Mouse (Mus musculus) forebrain, embryonic 13.5 days (tissue): ENCODE results near the gene Slc26a8. TPM values are rescaled to one million over a fixed set of nuclear protein-coding genes. Genes with fewer than 3 reads are reported as not detected.

Experiments used
- ATAC-seq: fragments of 200-750 bp; cut with Nextera tagmentation; 2 replicates; pipeline ENCODE4 v1.8.0; 2017
- H3K27ac ChIP-seq: fragments of 300-500 bp; sonication (generic); 2 replicates; pipeline ENCODE4 v1.5.1; 2015; ENCODE audit warnings: inconsistent platforms, mild to moderate bottlenecking, moderate library complexity
- H3K27me3 ChIP-seq: fragments of 300-500 bp; sonication (generic); 2 replicates; pipeline ENCODE4 v1.6.1; 2015; ENCODE audit warnings: mild to moderate bottlenecking, inconsistent platforms
- H3K36me3 ChIP-seq: fragments of 300-500 bp; sonication (generic); 2 replicates; pipeline ENCODE4 v1.6.1; 2015; ENCODE audit warnings: mild to moderate bottlenecking, inconsistent platforms; ENCODE audit not compliant: poor library complexity, severe bottlenecking
- H3K4me1 ChIP-seq: fragments of 300-500 bp; sonication (generic); 2 replicates; pipeline ENCODE4 v1.6.1; 2015; ENCODE audit warnings: inconsistent platforms
- H3K4me2 ChIP-seq: fragments of 300-500 bp; sonication (generic); 2 replicates; pipeline ENCODE4 v1.6.1; 2015; ENCODE audit warnings: inconsistent platforms, mild to moderate bottlenecking, moderate library complexity
- H3K4me3 ChIP-seq: fragments of 300-500 bp; sonication (generic); 2 replicates; pipeline ENCODE4 v1.5.1; 2015; ENCODE audit warnings: mild to moderate bottlenecking, inconsistent platforms
- H3K9ac ChIP-seq: fragments of 300-500 bp; sonication (generic); 2 replicates; pipeline ENCODE4 v1.6.1; 2015; ENCODE audit warnings: mild to moderate bottlenecking, inconsistent platforms
- H3K9me3 ChIP-seq: fragments of 300-500 bp; sonication (generic); replicated peaks from 2 replicates; pipeline ENCODE4 v1.6.1; 2016; ENCODE audit warnings: inconsistent platforms
- WGBS: fragments of 180-500 bp; shearing (Covaris S2); methylation state at CpG from one replicate; pipeline ENCODE4 v1.1.7; 2015; 5-methylcytosine and 5-hydroxymethylcytosine counted together
- polyA plus RNA-seq: library from polyadenylated mRNA; unstranded; fragments of >200 nt; fragmentation: Nextera tagmentation; extraction: Ambion mirVana; gene quantifications from 2 replicates; pipeline ENCODE4 v1.2.1, GENCODE M21; 2015

The Slc26a8 gene
- polyA plus RNA-seq, 1 experiment from 2014 or later: 0.99 TPM

DNA sequence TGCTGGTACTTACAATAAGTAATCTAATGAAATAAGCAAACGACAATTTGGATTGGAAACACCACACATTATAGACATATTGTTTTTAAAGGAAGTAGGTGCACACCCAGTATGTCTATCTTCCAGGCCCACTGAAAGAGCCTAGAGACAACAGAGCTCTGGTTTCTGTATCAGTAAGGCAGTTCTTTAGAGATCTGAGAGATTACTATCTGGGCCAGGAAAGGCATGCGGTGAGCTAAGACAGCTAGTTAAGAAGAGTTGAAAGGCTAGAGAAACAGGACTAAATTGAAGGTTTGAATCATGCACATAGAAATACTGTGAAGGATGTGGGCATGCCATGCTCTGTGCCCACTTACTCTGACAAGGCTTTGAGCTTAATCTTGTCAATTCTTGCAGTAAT, 77.4 kb downstream of the Slc26a8 start:
- Histone ChIP-seq H3K27me3 (no peaks in the 10 kb centered on the region), H3K9ac (no peak overlapping the region), H3K4me2 (no peak overlapping the region), H3K4me3 (no peak overlapping the region), H3K9me3 (no peaks in the 10 kb centered on the region), H3K4me1 (peaks cover 3% of the 10 kb centered on the region; the same call in 1 of the 2 replicates), H3K36me3 (peaks cover 39% of the 10 kb centered on the region), H3K27ac (no peak overlapping the region)
- no peak for ATAC-seq
- WGBS: 87% methylated on average over 2 of the region's 2 CpGs

DNA sequence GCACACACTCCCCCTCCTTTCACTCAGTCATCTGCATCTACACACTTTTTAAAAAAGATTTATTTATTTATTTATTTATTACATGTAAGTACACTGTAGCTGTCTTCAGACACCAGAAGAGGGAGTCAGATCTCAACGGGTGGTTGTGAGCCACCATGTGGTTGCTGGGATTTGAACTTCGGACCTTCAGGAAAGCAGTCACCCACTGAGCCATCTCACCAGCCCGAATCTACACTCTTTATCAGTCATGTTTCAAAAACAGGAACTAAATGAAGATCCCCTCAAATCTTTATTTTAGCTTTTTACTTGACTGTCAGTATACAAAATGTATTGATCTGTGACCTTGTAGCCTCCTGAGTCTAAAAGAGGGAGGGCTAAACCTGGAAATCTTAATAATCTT, 80.5 kb downstream of the Slc26a8 start:
- Histone ChIP-seq H3K4me3 (no peak overlapping the region), H3K9me3 (no peaks in the 10 kb centered on the region), H3K9ac (no peak overlapping the region), H3K27ac (no peak overlapping the region), H3K4me1 (no peaks in the 10 kb centered on the region), H3K27me3 (no peaks in the 10 kb centered on the region), H3K36me3 (peaks cover 53% of the 10 kb centered on the region), H3K4me2 (no peak overlapping the region)
- ATAC-seq: no peak
- WGBS: 89% methylated on average over 3 of the region's 3 CpGs

DNA sequence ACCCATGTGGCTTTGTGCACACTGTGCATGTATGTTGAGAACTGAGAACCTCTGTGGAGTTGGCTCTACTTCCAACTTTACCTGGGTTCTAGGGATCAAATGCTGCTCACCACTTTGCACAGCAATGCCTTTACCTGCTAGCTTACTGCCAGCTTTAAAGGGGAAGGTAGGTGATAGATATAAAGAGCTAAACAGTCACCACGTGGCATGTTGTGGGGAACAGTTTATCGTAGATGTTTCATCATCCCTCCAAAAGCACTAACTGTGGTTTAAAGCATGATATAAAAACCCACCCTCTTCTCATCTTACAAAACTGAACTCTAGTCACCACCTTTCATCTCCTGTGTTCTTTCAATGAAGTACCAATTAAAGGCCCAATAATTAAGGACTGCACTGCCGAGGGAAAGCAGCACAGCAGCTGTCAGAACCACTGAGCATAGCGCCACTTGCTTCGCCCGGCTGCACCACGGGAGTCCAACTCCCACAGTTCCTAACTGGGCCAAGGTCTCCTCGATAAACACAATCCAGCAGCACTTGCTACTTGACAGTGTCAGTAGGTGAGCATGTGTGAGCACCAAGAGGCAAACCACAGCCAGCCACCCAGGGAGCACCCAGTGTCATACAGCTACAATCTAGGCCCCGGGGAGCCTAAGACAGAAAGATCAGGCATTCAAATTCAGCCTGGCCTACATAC, 88.3 kb downstream of the Slc26a8 start:
- Histone ChIP-seq H3K9me3 (no peaks in the 10 kb centered on the region), H3K9ac (no peak overlapping the region), H3K27me3 (no peaks in the 10 kb centered on the region), H3K4me2 (no peak overlapping the region), H3K4me3 (no peak overlapping the region), H3K27ac (no peak overlapping the region), H3K36me3 (peaks cover 94% of the 10 kb centered on the region), H3K4me1 (no peaks in the 10 kb centered on the region)
- WGBS: 71% methylated on average over 9 of the region's 9 CpGs
- ATAC-seq: no peak

DNA sequence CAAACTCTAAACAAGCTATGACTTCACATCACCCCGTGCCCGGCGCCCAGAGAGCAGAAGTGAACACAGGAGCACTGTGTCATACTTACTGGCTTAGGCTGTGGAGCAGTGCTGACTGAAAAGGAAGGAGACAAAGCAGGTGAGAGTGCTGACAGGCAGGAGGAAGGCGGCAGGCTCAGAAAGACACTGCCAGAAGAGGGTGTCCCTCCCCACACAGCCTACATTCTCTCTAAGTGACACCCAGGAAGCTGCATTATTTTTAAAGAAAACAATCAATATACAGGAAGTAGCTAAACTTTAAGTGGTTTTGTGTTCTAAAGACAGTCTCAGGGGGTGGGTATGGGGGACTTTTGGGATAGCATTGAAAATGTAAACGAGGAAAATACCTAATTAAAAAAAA, 89.3 kb downstream of the Slc26a8 start:
- no peak overlapping the region for H3K4me3 ChIP-seq
- no peaks in the 10 kb centered on the region for H3K4me1 ChIP-seq
- ATAC-seq: no peak
- H3K4me2 ChIP-seq: no peak overlapping the region
- peaks cover 94% of the 10 kb centered on the region for H3K36me3 ChIP-seq
- no peaks in the 10 kb centered on the region for H3K27me3 ChIP-seq
- WGBS: 88% methylated on average over 5 of the region's 5 CpGs
- H3K9me3 ChIP-seq: no peaks in the 10 kb centered on the region
- no peak overlapping the region for H3K27ac ChIP-seq
- no peak overlapping the region for H3K9ac ChIP-seq

DNA sequence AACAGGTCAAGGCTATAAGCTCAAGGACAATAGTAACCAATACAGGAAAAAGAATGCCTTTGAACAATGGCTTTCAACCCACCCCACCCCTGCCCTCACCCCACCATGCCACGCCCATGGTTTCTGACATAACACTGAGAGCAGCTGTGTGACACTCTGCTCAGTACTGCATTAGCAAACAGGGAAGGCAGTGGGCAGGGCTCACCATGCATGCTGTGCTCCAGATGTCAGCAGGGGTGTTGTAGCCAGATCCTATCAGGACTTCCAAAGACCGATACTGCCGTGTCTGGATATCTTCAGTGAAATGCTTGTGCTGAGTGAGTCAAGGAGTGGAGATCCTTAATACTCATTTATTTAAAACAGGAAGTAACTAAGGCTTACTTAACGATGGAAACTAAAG, 96.1 kb downstream of the Slc26a8 start:
- WGBS: 81% methylated on average over 4 of the region's 4 CpGs
- Histone ChIP-seq H3K27me3 (no peaks in the 10 kb centered on the region), H3K9me3 (no peaks in the 10 kb centered on the region), H3K9ac (no peak overlapping the region), H3K4me2 (no peak overlapping the region), H3K27ac (no peak overlapping the region), H3K4me1 (no peaks in the 10 kb centered on the region), H3K36me3 (peaks cover 92% of the 10 kb centered on the region), H3K4me3 (no peak overlapping the region)
- no peak for ATAC-seq

DNA sequence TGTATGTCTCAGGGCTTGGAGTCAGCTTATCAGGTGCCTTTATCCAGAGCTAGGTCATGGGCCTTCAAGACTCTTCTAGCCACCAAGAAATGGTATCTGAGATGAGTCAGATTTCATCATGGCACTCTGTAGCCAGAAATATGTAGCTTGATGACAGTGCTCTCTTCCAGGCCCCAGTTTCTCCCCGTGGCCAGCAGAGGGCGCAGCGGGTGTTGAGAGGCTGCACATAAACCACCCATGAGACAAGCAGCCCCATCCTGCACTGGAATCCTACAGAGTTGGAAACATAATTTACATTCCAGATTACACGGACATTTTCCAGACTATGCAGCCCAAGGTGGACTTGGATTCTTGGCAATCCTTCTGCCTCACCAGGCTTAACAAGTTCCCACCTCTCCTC, 97.0 kb downstream of the Slc26a8 start:
- H3K4me1 ChIP-seq: no peaks in the 10 kb centered on the region
- 17% methylated on average over 4 of the region's 4 CpGs for WGBS
- no peaks in the 10 kb centered on the region for H3K9me3 ChIP-seq
- H3K27ac ChIP-seq: no peak overlapping the region
- ATAC-seq: no peak
- H3K36me3 ChIP-seq: peaks cover 93% of the 10 kb centered on the region
- H3K27me3 ChIP-seq: no peaks in the 10 kb centered on the region
- H3K9ac ChIP-seq: no peak overlapping the region
- no peak overlapping the region for H3K4me3 ChIP-seq
- no peak overlapping the region for H3K4me2 ChIP-seq

DNA sequence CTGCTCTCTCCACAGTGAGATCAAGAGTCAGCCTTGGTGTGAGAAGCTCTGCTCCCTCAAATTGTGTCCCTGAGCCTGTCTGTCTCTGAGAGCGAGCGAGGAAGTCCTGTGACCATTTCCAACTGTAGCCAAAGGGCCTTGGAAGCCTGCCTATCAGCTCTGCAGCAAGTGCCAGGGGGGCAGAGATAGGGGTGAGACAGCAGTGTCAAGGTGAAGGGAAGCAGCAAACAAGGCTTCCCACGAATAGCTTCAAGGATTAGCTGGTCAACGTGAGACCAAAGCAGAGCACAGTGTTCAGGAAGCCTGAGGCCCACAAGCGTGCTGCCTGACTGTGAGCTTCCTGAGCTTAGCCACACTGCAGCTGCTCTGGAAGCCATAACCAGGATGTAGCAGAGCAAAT, 98.6 kb downstream of the Slc26a8 start:
- Histone ChIP-seq H3K36me3 (peaks cover 91% of the 10 kb centered on the region), H3K27ac (no peak overlapping the region), H3K4me3 (no peak overlapping the region), H3K9ac (no peak overlapping the region), H3K4me2 (no peak overlapping the region), H3K9me3 (no peaks in the 10 kb centered on the region), H3K4me1 (no peaks in the 10 kb centered on the region), H3K27me3 (no peaks in the 10 kb centered on the region)
- 93% methylated on average over 5 of the region's 5 CpGs for WGBS
- no peak for ATAC-seq

DNA sequence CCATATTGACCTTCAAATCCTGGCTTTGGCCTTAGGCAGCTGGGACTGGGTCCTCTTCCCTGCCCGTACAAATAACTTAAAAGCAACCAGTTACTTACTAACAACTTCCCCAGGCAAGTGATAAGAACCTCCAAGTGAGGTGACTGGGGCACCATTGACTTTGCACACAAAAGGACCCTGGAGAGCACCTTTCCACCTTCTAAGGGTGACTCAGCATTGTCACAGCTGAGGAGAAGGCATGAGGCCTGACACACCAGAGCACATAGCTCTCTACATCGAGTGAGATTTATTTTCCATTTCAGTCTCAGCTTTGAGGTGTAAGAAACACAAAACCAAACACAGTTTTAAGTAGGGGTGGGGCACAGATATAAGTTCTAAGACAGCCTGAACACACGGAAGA, 99.4 kb downstream of the Slc26a8 start:
- Histone ChIP-seq H3K36me3 (peaks cover 87% of the 10 kb centered on the region), H3K4me1 (no peaks in the 10 kb centered on the region), H3K4me2 (no peak overlapping the region), H3K27me3 (no peaks in the 10 kb centered on the region), H3K9me3 (no peaks in the 10 kb centered on the region), H3K27ac (no peak overlapping the region), H3K4me3 (no peak overlapping the region), H3K9ac (no peak overlapping the region)
- 93% methylated on average over 3 of the region's 3 CpGs for WGBS
- ATAC-seq: no peak

DNA sequence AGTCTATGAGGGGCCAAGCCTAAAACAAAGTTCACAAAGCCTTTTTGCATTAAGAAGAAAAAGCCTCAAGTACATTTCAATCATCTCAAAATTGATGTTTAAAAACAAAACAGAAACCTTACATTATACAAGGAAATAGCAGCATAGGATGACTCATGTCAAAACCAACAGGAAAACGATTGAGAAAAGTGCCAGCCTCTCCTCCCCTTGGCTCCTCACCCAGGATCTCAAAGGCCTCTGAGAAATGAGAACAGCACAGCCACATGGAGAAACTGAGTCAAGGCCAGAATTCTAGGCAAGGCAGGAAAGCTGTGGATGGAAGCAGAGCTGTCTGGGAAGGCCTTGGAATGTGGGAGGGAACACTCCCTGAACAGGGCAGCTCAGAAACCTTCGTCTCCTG, 101.4 kb downstream of the Slc26a8 start:
- Histone ChIP-seq H3K27me3 (no peaks in the 10 kb centered on the region), H3K9ac (no peak overlapping the region), H3K36me3 (peaks cover 71% of the 10 kb centered on the region), H3K27ac (no peak overlapping the region), H3K4me1 (no peaks in the 10 kb centered on the region), H3K9me3 (no peaks in the 10 kb centered on the region), H3K4me2 (no peak overlapping the region), H3K4me3 (no peak overlapping the region)
- no peak for ATAC-seq
- WGBS: 74% methylated on average over 2 of the region's 2 CpGs

Other genes starting within 250 kb of the Slc26a8 start
- gene Fkbp5, start 172.7 kb downstream of the Slc26a8 start, polyA plus RNA-seq: 29.4 and 30.1 TPM in 2 replicates
- gene Armc12, start 159.4 kb downstream of the Slc26a8 start, polyA plus RNA-seq: not detected in 2 replicates
- gene Clpsl2, start 140.8 kb downstream of the Slc26a8 start, polyA plus RNA-seq: not detected in 2 replicates
- gene Clps, start 129.5 kb downstream of the Slc26a8 start, polyA plus RNA-seq: 0.54 TPM in 1 of 2 replicates, not detected in the other
- gene Lhfpl5, start 114.6 kb downstream of the Slc26a8 start, polyA plus RNA-seq: 2.8 and 2.9 TPM in 2 replicates
- gene Srpk1, start 67.5 kb downstream of the Slc26a8 start, polyA plus RNA-seq: 134 and 135 TPM in 2 replicates
- 27.1 and 29.6 TPM in 2 replicates for gene Mapk14, start 1.1 kb upstream of the Slc26a8 start, polyA plus RNA-seq
- 2.1 and 3.5 TPM in 2 replicates for gene AC170998.1, start 35.9 kb upstream of the Slc26a8 start, polyA plus RNA-seq
- gene Mapk13, start 79.1 kb upstream of the Slc26a8 start, polyA plus RNA-seq: 0.72 and 1.1 TPM in 2 replicates
- 10.2 and 11.3 TPM in 2 replicates for gene Brpf3, start 110.9 kb upstream of the Slc26a8 start, polyA plus RNA-seq
- not detected in 2 replicates for gene Pnpla1, start 168.2 kb upstream of the Slc26a8 start, polyA plus RNA-seq
- 0.15 and 0.25 TPM in 2 replicates for gene 4930539E08Rik, start 225.1 kb upstream of the Slc26a8 start, polyA plus RNA-seq